Mouse (Mus musculus): Measurements from ENCODE around the gene Lrig1.
A peak's percentile ranks its signal among the peaks of the same experiment; 100 is the strongest.

Lrig1 gene

GRCm38 (mm10) chr6:94646902-94647301 lies 53.1 kb downstream of the Lrig1 start:
- Histone ChIP-seq H3K4me3 (replicated peaks; ENCODE audit: low read length) (peak overlapping the region; percentile 60), H3K36me3 (ENCODE audit: insufficient read depth, low read length) (peaks cover 11% of the 10 kb centered on the region; the same call in 1 of the 2 replicates), H3K9me3 (ENCODE audit: low read length) (no peaks in the 10 kb centered on the region), H3K4me1 (replicated peaks; ENCODE audit: low read depth, low read length) (peaks cover 85% of the 10 kb centered on the region), H3K27me3 (ENCODE audit: insufficient read depth, low read length) (no peaks in the 10 kb centered on the region)
- no peak for TF ChIP-seq CTCF (conservative IDR thresholded peaks at IDR 0.05; ENCODE audit: low read length)
- no peak for TF ChIP-seq POU5F1 (IDR thresholded peaks at IDR 0.05; ENCODE audit: borderline replicate concordance, low read length)
- no peak for TF ChIP-seq NANOG (IDR thresholded peaks at IDR 0.05; ENCODE audit: borderline replicate concordance, low read length)

GRCm38 (mm10) chr6:94646274-94646863 lies 53.6 kb downstream of the Lrig1 start:
- TF ChIP-seq CTCF (conservative IDR thresholded peaks at IDR 0.05; ENCODE audit: low read length), result no peak
- TF ChIP-seq POU5F1 (IDR thresholded peaks at IDR 0.05; ENCODE audit: borderline replicate concordance, low read length), result no peak
- TF ChIP-seq NANOG (IDR thresholded peaks at IDR 0.05; ENCODE audit: borderline replicate concordance, low read length), result no peak
- Histone ChIP-seq H3K36me3 (ENCODE audit: insufficient read depth, low read length) (peaks cover 11% of the 10 kb centered on the region; the same call in 1 of the 2 replicates), H3K9me3 (ENCODE audit: low read length) (no peaks in the 10 kb centered on the region), H3K4me3 (replicated peaks; ENCODE audit: low read length) (peak overlapping the region; percentile 60), H3K27me3 (ENCODE audit: insufficient read depth, low read length) (no peaks in the 10 kb centered on the region), H3K4me1 (replicated peaks; ENCODE audit: low read depth, low read length) (peaks cover 85% of the 10 kb centered on the region)

GRCm38 (mm10) chr6:94645723-94646122 lies 54.2 kb downstream of the Lrig1 start:
- Histone ChIP-seq H3K27me3 (ENCODE audit: insufficient read depth, low read length) (no peaks in the 10 kb centered on the region), H3K9me3 (ENCODE audit: low read length) (no peaks in the 10 kb centered on the region), H3K4me1 (replicated peaks; ENCODE audit: low read depth, low read length) (peaks cover 79% of the 10 kb centered on the region), H3K36me3 (ENCODE audit: insufficient read depth, low read length) (peaks cover 11% of the 10 kb centered on the region; the same call in 1 of the 2 replicates), H3K4me3 (replicated peaks; ENCODE audit: low read length) (no peak overlapping the region)
- TF ChIP-seq NANOG (IDR thresholded peaks at IDR 0.05; ENCODE audit: borderline replicate concordance, low read length) (no peak), POU5F1 (IDR thresholded peaks at IDR 0.05; ENCODE audit: borderline replicate concordance, low read length) (no peak), CTCF (conservative IDR thresholded peaks at IDR 0.05; ENCODE audit: low read length) (no peak)

GRCm38 (mm10) chr6:94644641-94645040 lies 55.3 kb downstream of the Lrig1 start:
- H3K27me3 ChIP-seq (ENCODE audit: insufficient read depth, low read length), result no peaks in the 10 kb centered on the region
- H3K36me3 ChIP-seq (ENCODE audit: insufficient read depth, low read length), result peaks cover 11% of the 10 kb centered on the region; the same call in 1 of the 2 replicates
- H3K4me3 ChIP-seq (replicated peaks; ENCODE audit: low read length), result no peak overlapping the region
- TF ChIP-seq POU5F1 (IDR thresholded peaks at IDR 0.05; ENCODE audit: borderline replicate concordance, low read length), result no peak
- no peak for TF ChIP-seq NANOG (IDR thresholded peaks at IDR 0.05; ENCODE audit: borderline replicate concordance, low read length)
- no peaks in the 10 kb centered on the region for H3K9me3 ChIP-seq (ENCODE audit: low read length)
- peaks cover 76% of the 10 kb centered on the region for H3K4me1 ChIP-seq (replicated peaks; ENCODE audit: low read depth, low read length)

GRCm38 (mm10) chr6:94643989-94644388 lies 56.0 kb downstream of the Lrig1 start:
- H3K4me1 ChIP-seq (replicated peaks; ENCODE audit: low read depth, low read length), result peaks cover 69% of the 10 kb centered on the region
- H3K9me3 ChIP-seq (ENCODE audit: low read length), result no peaks in the 10 kb centered on the region
- TF ChIP-seq CTCF (conservative IDR thresholded peaks at IDR 0.05; ENCODE audit: low read length), result no peak
- TF ChIP-seq NANOG (IDR thresholded peaks at IDR 0.05; ENCODE audit: borderline replicate concordance, low read length), result no peak
- no peak for TF ChIP-seq POU5F1 (IDR thresholded peaks at IDR 0.05; ENCODE audit: borderline replicate concordance, low read length)
- H3K36me3 ChIP-seq (ENCODE audit: insufficient read depth, low read length), result peaks cover 11% of the 10 kb centered on the region; the same call in 1 of the 2 replicates
- H3K27me3 ChIP-seq (ENCODE audit: insufficient read depth, low read length), result no peaks in the 10 kb centered on the region
- H3K4me3 ChIP-seq (replicated peaks; ENCODE audit: low read length), result no peak overlapping the region

GRCm38 (mm10) chr6:94642048-94642447 lies 57.9 kb downstream of the Lrig1 start:
- peaks cover 59% of the 10 kb centered on the region for H3K4me1 ChIP-seq (replicated peaks; ENCODE audit: low read depth, low read length)
- no peak for TF ChIP-seq POU5F1 (IDR thresholded peaks at IDR 0.05; ENCODE audit: borderline replicate concordance, low read length)
- TF ChIP-seq CTCF (conservative IDR thresholded peaks at IDR 0.05; ENCODE audit: low read length), result no peak
- no peak for TF ChIP-seq NANOG (IDR thresholded peaks at IDR 0.05; ENCODE audit: borderline replicate concordance, low read length)

GRCm38 (mm10) chr6:94640297-94640696 lies 59.7 kb downstream of the Lrig1 start:
- no peaks in the 10 kb centered on the region for H3K27me3 ChIP-seq (ENCODE audit: insufficient read depth, low read length)
- H3K36me3 ChIP-seq (ENCODE audit: insufficient read depth, low read length), result peaks cover 11% of the 10 kb centered on the region; the same call in 1 of the 2 replicates
- no peak overlapping the region for H3K4me3 ChIP-seq (replicated peaks; ENCODE audit: low read length)
- TF ChIP-seq NANOG (IDR thresholded peaks at IDR 0.05; ENCODE audit: borderline replicate concordance, low read length), result no peak
- TF ChIP-seq POU5F1 (IDR thresholded peaks at IDR 0.05; ENCODE audit: borderline replicate concordance, low read length), result no peak
- TF ChIP-seq CTCF (conservative IDR thresholded peaks at IDR 0.05; ENCODE audit: low read length), result no peak
- H3K9me3 ChIP-seq (ENCODE audit: low read length), result no peaks in the 10 kb centered on the region
- peaks cover 56% of the 10 kb centered on the region for H3K4me1 ChIP-seq (replicated peaks; ENCODE audit: low read depth, low read length)

More at GRCm38 (mm10) chr6:94642048-94642447, 57.9 kb downstream of the Lrig1 start:
- H3K9me3 ChIP-seq (ENCODE audit: low read length), result no peaks in the 10 kb centered on the region
- H3K4me3 ChIP-seq (replicated peaks; ENCODE audit: low read length), result no peak overlapping the region
- peaks cover 11% of the 10 kb centered on the region; the same call in 1 of the 2 replicates for H3K36me3 ChIP-seq (ENCODE audit: insufficient read depth, low read length)
- no peaks in the 10 kb centered on the region for H3K27me3 ChIP-seq (ENCODE audit: insufficient read depth, low read length)

GRCm38 (mm10) chr6:94637024-94637434 lies 62.9 kb downstream of the Lrig1 start:
- TF ChIP-seq NANOG (IDR thresholded peaks at IDR 0.05; ENCODE audit: borderline replicate concordance, low read length) (no peak), POU5F1 (IDR thresholded peaks at IDR 0.05; ENCODE audit: borderline replicate concordance, low read length) (no peak), CTCF (conservative IDR thresholded peaks at IDR 0.05; ENCODE audit: low read length) (no peak)
- Histone ChIP-seq H3K9me3 (ENCODE audit: low read length) (no peaks in the 10 kb centered on the region), H3K4me3 (replicated peaks; ENCODE audit: low read length) (no peak overlapping the region), H3K27me3 (ENCODE audit: insufficient read depth, low read length) (no peaks in the 10 kb centered on the region), H3K4me1 (replicated peaks; ENCODE audit: low read depth, low read length) (peaks cover 58% of the 10 kb centered on the region), H3K36me3 (ENCODE audit: insufficient read depth, low read length) (no peaks in the 10 kb centered on the region)

GRCm38 (mm10) chr6:94635343-94635742 lies 64.6 kb downstream of the Lrig1 start:
- H3K27me3 ChIP-seq (ENCODE audit: insufficient read depth, low read length), result no peaks in the 10 kb centered on the region
- no peaks in the 10 kb centered on the region for H3K36me3 ChIP-seq (ENCODE audit: insufficient read depth, low read length)
- H3K9me3 ChIP-seq (ENCODE audit: low read length), result no peaks in the 10 kb centered on the region
- no peak overlapping the region for H3K4me3 ChIP-seq (replicated peaks; ENCODE audit: low read length)
- H3K4me1 ChIP-seq (replicated peaks; ENCODE audit: low read depth, low read length), result peaks cover 72% of the 10 kb centered on the region
- no peak; the same call in 1 of the 2 replicates for TF ChIP-seq NANOG (IDR thresholded peaks at IDR 0.05; ENCODE audit: borderline replicate concordance, low read length)
- no peak for TF ChIP-seq POU5F1 (IDR thresholded peaks at IDR 0.05; ENCODE audit: borderline replicate concordance, low read length)
- no peak for TF ChIP-seq CTCF (conservative IDR thresholded peaks at IDR 0.05; ENCODE audit: low read length)
